Mouse (Mus musculus) myocyte (in vitro differentiated cells): ENCODE results near the gene Hadhb. TPM values are rescaled to one million over a fixed set of nuclear protein-coding genes. Genes with fewer than 3 reads are reported as not detected.

Experiments used
- H3K27me3 ChIP-seq: one replicate; pipeline ENCODE4 v1.6.1; 2011; ENCODE audit not compliant: control insufficient read depth, insufficient read depth, insufficient read length
- H3K36me3 ChIP-seq: one replicate; pipeline ENCODE4 v1.6.1; 2011; ENCODE audit not compliant: control insufficient read depth, insufficient read depth
- H3K4me2 ChIP-seq: one replicate; pipeline ENCODE4 v1.6.1; 2011; ENCODE audit warnings: low read depth, control low read depth
- H3K4me3 ChIP-seq: one replicate; pipeline ENCODE4 v1.5.1; 2011; ENCODE audit warnings: mild to moderate bottlenecking, control low read depth, moderate library complexity
- H3K79me2 ChIP-seq: one replicate; pipeline ENCODE4 v1.6.1; 2011; ENCODE audit not compliant: control insufficient read depth, insufficient read depth
- H3ac ChIP-seq: one replicate; pipeline ENCODE4 v1.6.1; 2011; ENCODE audit not compliant: control insufficient read depth, insufficient read length
- CEBPB ChIP-seq: IDR thresholded peaks from 2 replicates; pipeline ENCODE4 v1.6.1; 2011; ENCODE audit warnings: mild to moderate bottlenecking, moderate library complexity; ENCODE audit not compliant: poor library complexity, insufficient read depth, severe bottlenecking
- E2F4 ChIP-seq: IDR thresholded peaks from one replicate; pipeline ENCODE4 v1.6.1; 2011; ENCODE audit warnings: mild to moderate bottlenecking, control low read depth, moderate library complexity; ENCODE audit not compliant: insufficient read depth
- MAX ChIP-seq: IDR thresholded peaks from one replicate; pipeline ENCODE4 v1.6.1; 2011; ENCODE audit warnings: low read depth, mild to moderate bottlenecking, control low read depth
- MYOD1 ChIP-seq, 3 experiments: IDR thresholded peaks; one replicate each; pipeline ENCODE4 v1.6.1; 2011; ENCODE audit warnings: control low read depth in 2 of 3, low read depth in 2 of 3, mild to moderate bottlenecking in 2 of 3, moderate library complexity in 1 of 3; ENCODE audit not compliant: insufficient read length in 2 of 3, control insufficient read depth in 1 of 3
- MYOG ChIP-seq, 3 experiments: IDR thresholded peaks; one replicate each; pipeline ENCODE4 v1.6.1; 2011; ENCODE audit warnings: control low read depth in 2 of 3, low read depth in 2 of 3, mild to moderate bottlenecking in 2 of 3; ENCODE audit not compliant: insufficient read length in 2 of 3, control insufficient read depth in 1 of 3, insufficient read depth in 1 of 3
- POLR2A ChIP-seq: IDR thresholded peaks from one replicate; pipeline ENCODE4 v1.6.1; 2011; ENCODE audit warnings: low read depth, mild to moderate bottlenecking, control low read depth, moderate library complexity; ENCODE audit not compliant: insufficient read length
- POLR2AphosphoS2 ChIP-seq: IDR thresholded peaks from one replicate; pipeline ENCODE4 v1.6.1; 2011; ENCODE audit warnings: low read depth, control low read depth; ENCODE audit not compliant: insufficient read length
- REST ChIP-seq: IDR thresholded peaks from one replicate; pipeline ENCODE4 v1.6.1; 2011; ENCODE audit warnings: mild to moderate bottlenecking, control low read depth, moderate library complexity; ENCODE audit not compliant: insufficient read depth, insufficient read length
- SRF ChIP-seq: IDR thresholded peaks from one replicate; pipeline ENCODE4 v1.6.1; 2011; ENCODE audit warnings: low read depth; ENCODE audit not compliant: control insufficient read depth, insufficient read length
- TCF12 ChIP-seq: IDR thresholded peaks from one replicate; pipeline ENCODE4 v1.6.1; 2011; ENCODE audit warnings: mild to moderate bottlenecking, control low read depth; ENCODE audit not compliant: poor library complexity, insufficient read depth, severe bottlenecking
- TCF3 ChIP-seq: IDR thresholded peaks from one replicate; pipeline ENCODE4 v1.6.1; 2011; ENCODE audit warnings: low read depth, control low read depth; ENCODE audit not compliant: insufficient read length
- USF1 ChIP-seq: IDR thresholded peaks from one replicate; pipeline ENCODE4 v1.6.1; 2011; ENCODE audit warnings: low read depth, mild to moderate bottlenecking, control low read depth, moderate library complexity
- polyA plus RNA-seq: library from polyadenylated mRNA; unstranded; fragments of >200 nt; fragmentation: generic; extraction: Trizol; gene quantifications from one replicate; pipeline ENCODE4 v1.2.1, GENCODE M21; 2012; ENCODE audit warnings: missing spikeins

The Hadhb gene
- polyA plus RNA-seq, 1 experiment: 52.3 TPM

DNA sequence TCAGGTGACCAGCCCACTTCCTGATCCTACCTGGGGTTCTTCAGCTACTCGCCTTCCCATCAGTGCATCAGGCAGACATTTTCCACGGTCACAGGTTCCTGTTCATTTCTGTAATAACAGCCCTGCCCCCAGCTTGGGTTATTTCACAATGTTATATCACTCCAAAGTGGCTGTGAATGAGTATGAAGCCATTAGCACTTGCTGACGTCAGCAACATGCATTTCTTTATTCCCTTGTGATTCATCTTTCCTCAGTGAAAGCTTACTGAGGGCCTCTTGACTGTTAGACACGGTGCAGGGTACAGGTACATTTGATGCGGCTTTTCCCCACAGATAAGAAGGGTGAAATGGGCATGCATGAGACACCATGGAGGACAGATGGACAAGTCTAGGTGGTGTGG, 60.9 kb downstream of the Hadhb start:
- H3K27me3 ChIP-seq: no peaks in the 10 kb centered on the region
- no peak overlapping the region for H3K4me2 ChIP-seq
- no peaks in the 10 kb centered on the region for H3K36me3 ChIP-seq
- H3K79me2 ChIP-seq: no peaks in the 10 kb centered on the region
- TF ChIP-seq MYOG (IDR thresholded peaks at IDR 0.05; ENCODE audit: control insufficient read depth in 1 of 3, insufficient read depth in 1 of 3, insufficient read length in 2 of 3, low read depth in 2 of 3): no peak
- TF ChIP-seq USF1: no peak
- no peak for TF ChIP-seq REST
- no peak for TF ChIP-seq POLR2A
- TF ChIP-seq E2F4: no peak
- no peak for TF ChIP-seq TCF3
- TF ChIP-seq MAX: no peak
- no peak for TF ChIP-seq SRF
- TF ChIP-seq CEBPB: no peak
- no peak for TF ChIP-seq MYOD1 (IDR thresholded peaks at IDR 0.05; ENCODE audit: control insufficient read depth in 1 of 3, insufficient read length in 2 of 3, low read depth in 2 of 3)
- H3ac ChIP-seq: no peak overlapping the region
- H3K4me3 ChIP-seq: no peak overlapping the region

DNA sequence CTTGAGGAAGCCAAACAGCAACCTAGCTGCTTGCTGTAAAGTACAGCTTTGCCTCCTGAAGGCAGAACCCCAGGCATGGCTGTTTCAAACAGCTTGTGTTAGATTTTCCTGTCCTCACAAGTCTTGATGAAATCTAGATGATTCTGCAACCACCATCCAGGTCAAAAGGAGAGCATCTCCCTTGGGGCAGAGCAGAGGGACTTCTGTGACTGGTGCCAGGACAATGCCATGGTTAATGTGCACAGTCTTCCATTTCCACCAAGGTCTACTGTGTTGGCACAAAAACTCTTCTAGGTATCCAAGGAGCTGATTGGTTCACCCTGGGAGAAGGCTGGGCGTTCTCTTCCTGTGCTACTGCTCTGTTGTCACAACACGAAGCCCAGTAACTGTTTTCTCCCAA, 64.7 kb downstream of the Hadhb start:
- Histone ChIP-seq H3K79me2 (no peaks in the 10 kb centered on the region), H3K27me3 (no peaks in the 10 kb centered on the region), H3K4me3 (no peak overlapping the region), H3ac (no peak overlapping the region), H3K4me2 (no peak overlapping the region), H3K36me3 (no peaks in the 10 kb centered on the region)
- TF ChIP-seq SRF: no peak
- no peak for TF ChIP-seq REST
- TF ChIP-seq MYOG (IDR thresholded peaks at IDR 0.05; ENCODE audit: control insufficient read depth in 1 of 3, insufficient read depth in 1 of 3, insufficient read length in 2 of 3, low read depth in 2 of 3): no peak
- no peak for TF ChIP-seq CEBPB
- no peak for TF ChIP-seq TCF3
- no peak for TF ChIP-seq POLR2A
- TF ChIP-seq MAX: no peak
- no peak for TF ChIP-seq POLR2AphosphoS2
- TF ChIP-seq USF1: no peak
- no peak for TF ChIP-seq E2F4
- no peak for TF ChIP-seq TCF12
- TF ChIP-seq MYOD1 (IDR thresholded peaks at IDR 0.05; ENCODE audit: control insufficient read depth in 1 of 3, insufficient read length in 2 of 3, low read depth in 2 of 3): no peak

GRCm38 (mm10) chr5:30220666-30221065, 65.6 kb downstream of the Hadhb start:
- Histone ChIP-seq H3K36me3 (no peaks in the 10 kb centered on the region), H3K4me2 (no peak overlapping the region), H3K27me3 (no peaks in the 10 kb centered on the region), H3ac (no peak overlapping the region), H3K4me3 (no peak overlapping the region), H3K79me2 (no peaks in the 10 kb centered on the region)
- no peak for TF ChIP-seq SRF
- no peak for TF ChIP-seq TCF12
- TF ChIP-seq MYOG (IDR thresholded peaks at IDR 0.05; ENCODE audit: control insufficient read depth in 1 of 3, insufficient read depth in 1 of 3, insufficient read length in 2 of 3, low read depth in 2 of 3): no peak
- TF ChIP-seq MAX: no peak
- TF ChIP-seq CEBPB: no peak
- TF ChIP-seq TCF3: no peak
- no peak for TF ChIP-seq REST
- TF ChIP-seq MYOD1 (IDR thresholded peaks at IDR 0.05; ENCODE audit: control insufficient read depth in 1 of 3, insufficient read length in 2 of 3, low read depth in 2 of 3): no peak
- TF ChIP-seq USF1: no peak
- TF ChIP-seq POLR2AphosphoS2: no peak
- TF ChIP-seq POLR2A: no peak
- TF ChIP-seq E2F4: no peak

- Histone ChIP-seq H3K36me3 (no peaks in the 10 kb centered on the region), H3ac (no peak overlapping the region), H3K4me3 (no peak overlapping the region), H3K79me2 (no peaks in the 10 kb centered on the region), H3K4me2 (no peak overlapping the region), H3K27me3 (no peaks in the 10 kb centered on the region)
- TF ChIP-seq E2F4 (no peak), MYOG (IDR thresholded peaks at IDR 0.05; ENCODE audit: control insufficient read depth in 1 of 3, insufficient read depth in 1 of 3, insufficient read length in 2 of 3, low read depth in 2 of 3) (no peak), CEBPB (no peak), MYOD1 (IDR thresholded peaks at IDR 0.05; ENCODE audit: control insufficient read depth in 1 of 3, insufficient read length in 2 of 3, low read depth in 2 of 3) (no peak), POLR2A (no peak), MAX (no peak), USF1 (no peak)
Observed at GRCm38 (mm10) chr5:30222681-30223080, 67.6 kb downstream of the Hadhb start.

DNA sequence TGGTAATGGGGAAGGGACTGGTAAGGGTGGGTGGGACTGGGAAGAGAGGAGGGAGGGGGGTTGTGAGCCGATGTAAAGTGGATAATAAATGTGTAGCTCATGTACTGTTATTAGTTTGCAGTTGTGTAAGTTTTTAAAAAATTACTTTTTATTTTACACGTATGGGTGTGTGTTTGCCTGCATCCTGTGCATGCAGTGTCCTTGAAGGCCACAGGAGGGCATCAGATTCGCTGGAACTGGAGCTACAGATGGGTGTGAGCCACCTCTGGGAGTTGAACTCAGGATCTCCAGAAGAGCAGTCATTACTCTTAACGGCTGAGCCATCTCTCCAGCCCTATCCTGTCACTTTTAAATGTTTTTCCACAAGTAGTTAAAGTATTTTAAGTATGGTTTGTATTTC, 75.9 kb downstream of the Hadhb start:
- Histone ChIP-seq H3ac (no peak overlapping the region), H3K36me3 (no peaks in the 10 kb centered on the region), H3K79me2 (peaks cover 41% of the 10 kb centered on the region), H3K27me3 (no peaks in the 10 kb centered on the region), H3K4me2 (no peak overlapping the region), H3K4me3 (no peak overlapping the region)
- no peak for TF ChIP-seq MAX
- TF ChIP-seq MYOG (IDR thresholded peaks at IDR 0.05; ENCODE audit: control insufficient read depth in 1 of 3, insufficient read depth in 1 of 3, insufficient read length in 2 of 3, low read depth in 2 of 3): no peak
